ENCODE assay signal across 10 mouse cellular contexts in genomic region chr5:65040463-65040862, GRCm38 (mm10). TPM values are rescaled to one million over a fixed set of nuclear protein-coding genes. Genes with fewer than 3 reads are reported as not detected.
A peak's percentile ranks its signal among the peaks of the same experiment; 100 is the strongest.
DNase-seq lines count a peak whose midpoint lies in the region; ATAC-seq and TF ChIP-seq lines count a peak whose summit lies in the region.
"Had no signal": no experiment of that assay in that cellular context is flagged by ENCODE, and none has a peak within 500 bp of the region (broad histone marks: within the 10 kb centered on the region; RNA-seq: fewer than 3 reads in every experiment).

No protein-coding gene starts in this region.

- dilution Hi-C loops in CH12.LX (cut with MboI; ENCODE audit: extremely low pct_ligation_motif_present, extremely low pct_unique_long_range_greater_than_20kb, low sequenced_read_pairs): no loop called here

- H3K4me1 ChIP-seq in kidney, postnatal 0 days (replicated peaks; ENCODE audit: insufficient read depth, low read length): 0 out of 2 replicates have a peak, but pooled peaks cover 4% of the 10 kb centered on the region
- H3K4me1 ChIP-seq in kidney, embryonic 14.5 days (ENCODE audit: control insufficient read depth, insufficient read depth, low read length): 0 out of 2 replicates have a peak, but pooled peaks cover 4% of the 10 kb centered on the region
- H3K4me1 ChIP-seq in CH12.LX (ENCODE audit: control insufficient read depth in 1 of 2, insufficient read depth in 2 of 2): peaks cover 2 to 11% of the 10 kb centered on the region in 2 experiments; a peak in 3 of 4 replicates
- H3K4me1 ChIP-seq: neural tube, embryonic 12.5 days had no signal

- no peak overlapping the region for H3K4me3 ChIP-seq in kidney, postnatal 0 days (replicated peaks; ENCODE audit: low read depth, low read length)
- H3K4me3 ChIP-seq in kidney, embryonic 14.5 days (ENCODE audit: low read length): no peak overlapping the region
- no peak overlapping the region for H3K4me3 ChIP-seq in CH12.LX (replicated peaks in 1 of 3; ENCODE audit: low read depth in 2 of 3, low read length in 2 of 3, poor library complexity in 1 of 3)
- H3K4me3 ChIP-seq: erythroblast, embryonic 14.5 days; neural tube, embryonic 12.5 days had no signal

- no peak for TF ChIP-seq POLR2A in CH12.LX (IDR thresholded peaks at IDR 0.05; ENCODE audit: low read depth, low read length)

- peak; percentile 22 for TF ChIP-seq RAD21 in CH12.LX (IDR thresholded peaks at IDR 0.05; ENCODE audit: low read depth, low read length)

- H3K9me3 ChIP-seq in kidney, postnatal 0 days (replicated peaks; ENCODE audit: low read length): no peaks in the 10 kb centered on the region
- no peaks in the 10 kb centered on the region for H3K9me3 ChIP-seq in kidney, embryonic 14.5 days (ENCODE audit: control insufficient read depth, low read length)
- no peaks in the 10 kb centered on the region for H3K9me3 ChIP-seq in CH12.LX (replicated peaks; ENCODE audit: low read length)
- H3K9me3 ChIP-seq: neural tube, embryonic 12.5 days had no signal

- no peak for TF ChIP-seq EP300 in CH12.LX (IDR thresholded peaks at IDR 0.05; ENCODE audit: low read length)

- H3K4me2 ChIP-seq in kidney, postnatal 0 days (ENCODE audit: low read length): no peak overlapping the region
- H3K4me2 ChIP-seq in kidney, embryonic 14.5 days (replicated peaks; ENCODE audit: low read depth, low read length): no peak overlapping the region
- H3K4me2 ChIP-seq in CH12.LX (ENCODE audit: insufficient read depth, low read depth, poor library complexity, severe bottlenecking): no peak overlapping the region
- H3K4me2 ChIP-seq: neural tube, embryonic 12.5 days had no signal

- TF ChIP-seq CTCF in kidney, postnatal 0 days (IDR thresholded peaks at IDR 0.05; ENCODE audit: low read depth): peak; percentile 40
- peak; percentile 31 to 54; a peak in 3 of 4 replicates for TF ChIP-seq CTCF in CH12.LX (conservative IDR thresholded peaks at IDR 0.05 in 1 of 2, IDR thresholded peaks at IDR 0.05 in 1 of 2; ENCODE audit: low read depth in 2 of 2, low read length in 2 of 2)

- no peaks in the 10 kb centered on the region for H3K79me2 ChIP-seq in CH12.LX (replicated peaks; ENCODE audit: control insufficient read depth, extremely low read depth, insufficient read depth, poor library complexity, severe bottlenecking)

- no peak for ATAC-seq in kidney, postnatal 0 days (replicated peaks; ENCODE audit: low FRiP score, low read depth)
- no peak for ATAC-seq in kidney, embryonic 14.5 days (ENCODE audit: low FRiP score, low TSS enrichment)

- no peak overlapping the region for H3K27ac ChIP-seq in kidney, postnatal 0 days
- H3K27ac ChIP-seq in kidney, embryonic 14.5 days (ENCODE audit: low read depth, low read length): no peak overlapping the region
- H3K27ac ChIP-seq in CH12.LX (ENCODE audit: insufficient read depth, low read depth): no peak overlapping the region
- H3K27ac ChIP-seq: neural tube, embryonic 12.5 days had no signal

- no peaks in the 10 kb centered on the region for H3K27me3 ChIP-seq in kidney, postnatal 0 days (ENCODE audit: insufficient read depth, low read length)
- no peaks in the 10 kb centered on the region for H3K27me3 ChIP-seq in kidney, embryonic 14.5 days (ENCODE audit: control insufficient read depth, insufficient read depth, low read length)
- H3K27me3 ChIP-seq in CH12.LX (replicated peaks): no peaks in the 10 kb centered on the region
- H3K27me3 ChIP-seq: neural tube, embryonic 12.5 days had no signal

- H3K9ac ChIP-seq in kidney, postnatal 0 days (ENCODE audit: low read depth, low read length): no peak overlapping the region
- no peak overlapping the region for H3K9ac ChIP-seq in kidney, embryonic 14.5 days (ENCODE audit: low read depth, low read length)
- H3K9ac ChIP-seq in CH12.LX (ENCODE audit: insufficient read depth, low read depth): no peak overlapping the region
- H3K9ac ChIP-seq: neural tube, embryonic 12.5 days had no signal

- in situ Hi-C loops in CH12.LX (cut with MboI; ENCODE audit: low pct_ligation_motif_present, low pct_unique_long_range_greater_than_20kb, low sequenced_read_pairs): no loop called here

- no peak for DNase-seq in kidney, postnatal 0 days (ENCODE audit: low spot score)
- peak; percentile 16 for DNase-seq in A20 (ENCODE audit: low read depth, low spot score)
- DNase-seq in CH12.LX (ENCODE audit: extremely low read depth): peak; percentile 13
- peak; percentile 38 for DNase-seq in lung, postnatal 36 days
- no peak for DNase-seq in frontal cortex, postnatal 36 days (ENCODE audit: low spot score in 2 of 2)
- DNase-seq in layer of hippocampus, adult 11-12 months (ENCODE audit: low spot score): no peak

- 74% methylated on average over 5 of the region's 5 CpGs for WGBS in kidney, postnatal 0 days
- 72% methylated on average over 5 of the region's 5 CpGs for WGBS in kidney, embryonic 14.5 days

- H3K36me3 ChIP-seq in kidney, postnatal 0 days (ENCODE audit: insufficient read depth, low read length): 0 out of 2 replicates have a peak, but pooled peaks cover 9% of the 10 kb centered on the region
- peaks cover 3% of the 10 kb centered on the region; the same call in 1 of the 2 replicates for H3K36me3 ChIP-seq in kidney, embryonic 14.5 days (ENCODE audit: control insufficient read depth, insufficient read depth, low read length)
- H3K36me3 ChIP-seq in CH12.LX (replicated peaks in 1 of 2; ENCODE audit: control insufficient read depth in 1 of 2, insufficient read depth in 1 of 2, low read length in 1 of 2): no peaks in the 10 kb centered on the region
- H3K36me3 ChIP-seq: neural tube, embryonic 12.5 days had no signal

TF ChIP-seq in CH12.LX, 34 proteins besides CTCF, POLR2A, EP300 and RAD21:
- TF ChIP-seq MAFK (IDR thresholded peaks at IDR 0.05; ENCODE audit: insufficient replicate concordance, low read length) (no peak), SMC3 (IDR thresholded peaks at IDR 0.05; ENCODE audit: low read depth, low read length) (peak; percentile 34), MAX (IDR thresholded peaks at IDR 0.05; ENCODE audit: low read length) (no peak), ZKSCAN1 (IDR thresholded peaks at IDR 0.05; ENCODE audit: borderline replicate concordance, low read depth, low read length) (no peak)

RNA-seq across cellular contexts. Expression of gene Tmem156, which starts 51.5 kb away (rescaled TPM):
- 0.18 and 0.19 TPM in 2 replicates for polyA plus RNA-seq in kidney, postnatal 0 days (2015; fragmentation: Nextera tagmentation; extraction: Ambion mirVana)
- polyA plus RNA-seq in kidney, embryonic 14.5 days (2014; fragmentation: Nextera tagmentation; extraction: Ambion mirVana): 0.13 and 0.31 TPM in 2 replicates
- total RNA-seq in CH12.LX (2012; rRNA removed) (7.3 and 9.1 TPM in 2 replicates), CH12.LX (2014; rRNA removed) (15.8 and 15.9 TPM in 2 replicates)
- polyA plus RNA-seq in CH12.LX (2012; ENCODE audit: insufficient read length, low read depth): 16.6 and 20.8 TPM in 2 replicates
- polyA plus RNA-seq: erythroblast, embryonic 14.5 days; heart, embryonic 14.5 days had no signal

Comparison
In these comparisons a context has a peak if more than half of its experiments do, and no peak if none do; other contexts are left out.
1. DNase-seq: peak in A20 (single experiment), CH12.LX (single experiment) and lung, postnatal 36 days (single experiment); none in kidney, postnatal 0 days (single experiment), frontal cortex, postnatal 36 days (0 of 2) and layer of hippocampus, adult 11-12 months (single experiment).
2. RNA of gene Tmem156, which starts 51.5 kb away (polyA plus RNA-seq): 16.6 to 20.8 TPM in CH12.LX; 0.13 to 0.31 TPM in kidney, embryonic 14.5 days and 0.18 to 0.19 TPM in kidney, postnatal 0 days; every median in the first group is over 10 times any median in the second.